Mouse (Mus musculus) urinary bladder, adult 18-20 months (tissue): ENCODE data around the gene Tcirg1.

ENCODE experiments used
- DNase-seq, 2 experiments: peaks; one replicate each; pipeline ENCODE4 v3.0.0; 2022; ENCODE audit warnings: low spot score in 2 of 2, mixed read lengths in 2 of 2

Gene Tcirg1

DNA sequence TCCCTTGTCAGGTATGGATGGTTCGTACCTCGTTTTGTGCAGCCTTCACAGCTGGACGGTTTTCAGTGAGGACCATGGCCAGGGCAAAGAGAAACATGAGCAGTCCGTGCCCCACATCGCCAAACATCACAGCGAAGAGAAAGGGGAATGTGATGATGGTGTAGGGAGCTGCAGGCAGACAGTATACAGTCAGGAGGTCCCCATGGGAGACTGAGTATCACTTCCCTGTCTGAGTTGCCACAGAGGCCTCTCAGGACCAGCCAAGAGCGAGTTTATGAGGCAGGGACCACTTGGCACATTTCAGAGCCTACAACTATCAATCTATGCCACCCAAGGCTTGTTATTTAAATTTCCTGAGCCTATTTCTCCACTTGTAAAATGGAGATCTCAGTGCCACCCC lies 8.0 kb downstream of the Tcirg1 start:
- DNase-seq = no peak

DNA sequence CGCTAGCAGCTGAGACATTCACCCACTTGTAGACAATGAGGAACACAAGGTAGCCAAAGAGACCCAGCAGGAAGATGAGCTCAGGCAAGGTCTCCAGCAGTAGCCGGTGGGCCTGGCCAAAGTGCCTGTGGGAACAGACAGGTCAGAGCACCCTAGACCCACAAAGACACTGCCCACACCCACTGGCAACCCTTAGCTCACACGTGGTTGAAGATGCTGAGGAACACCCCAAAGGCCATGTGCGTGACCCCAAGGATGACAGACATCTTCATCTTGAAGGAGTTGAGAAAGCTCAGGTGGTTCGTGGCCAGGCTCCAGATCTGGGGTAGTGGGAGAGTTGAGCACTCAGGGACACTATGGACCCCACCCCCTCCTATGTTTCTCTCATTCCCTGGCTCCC lies 9.4 kb downstream of the Tcirg1 start:
- no peak for DNase-seq

DNA sequence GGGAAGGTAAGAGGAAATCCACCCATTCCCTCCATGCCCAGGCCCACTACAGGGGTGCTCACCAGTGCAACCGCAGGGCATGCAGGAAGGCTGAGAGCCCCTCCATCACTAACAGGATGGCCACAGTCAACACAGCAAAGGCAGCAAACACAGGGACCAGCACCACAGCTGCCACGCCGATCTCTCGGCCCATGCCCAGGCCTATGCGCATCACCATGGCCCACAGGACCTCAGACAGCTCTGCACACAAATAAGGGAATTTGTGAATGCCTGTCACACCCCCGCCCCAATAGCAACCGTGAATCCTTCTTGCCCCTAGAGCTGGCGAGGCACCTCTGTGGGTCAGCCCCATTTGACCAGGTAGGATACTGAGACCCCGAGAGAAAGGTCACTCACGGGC lies 10.7 kb downstream of the Tcirg1 start:
- DNase-seq = no peak

DNA sequence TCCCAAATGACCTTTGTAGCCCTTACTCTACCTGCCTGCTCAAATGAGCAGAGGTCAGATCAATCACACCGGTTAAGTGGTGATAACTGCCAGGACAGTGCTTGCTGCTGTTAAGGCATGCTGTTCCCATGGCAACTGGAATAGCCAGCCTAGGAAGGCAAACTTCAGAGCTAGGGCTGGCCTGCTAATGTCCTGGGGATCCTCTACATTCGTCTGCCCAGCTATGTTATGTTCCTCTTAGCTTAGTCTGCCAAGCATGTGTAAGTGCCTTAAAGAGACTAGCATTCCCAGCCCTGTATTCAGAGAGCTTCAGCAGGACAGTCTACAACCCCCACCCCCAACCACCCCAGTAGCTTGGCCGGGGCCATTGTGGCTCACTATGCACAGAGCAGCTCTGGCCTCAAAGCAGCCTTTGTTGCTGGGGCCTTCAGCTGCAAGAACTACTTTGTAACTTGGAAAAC lies 11.7 kb downstream of the Tcirg1 start:
- DNase-seq = no peak

DNA sequence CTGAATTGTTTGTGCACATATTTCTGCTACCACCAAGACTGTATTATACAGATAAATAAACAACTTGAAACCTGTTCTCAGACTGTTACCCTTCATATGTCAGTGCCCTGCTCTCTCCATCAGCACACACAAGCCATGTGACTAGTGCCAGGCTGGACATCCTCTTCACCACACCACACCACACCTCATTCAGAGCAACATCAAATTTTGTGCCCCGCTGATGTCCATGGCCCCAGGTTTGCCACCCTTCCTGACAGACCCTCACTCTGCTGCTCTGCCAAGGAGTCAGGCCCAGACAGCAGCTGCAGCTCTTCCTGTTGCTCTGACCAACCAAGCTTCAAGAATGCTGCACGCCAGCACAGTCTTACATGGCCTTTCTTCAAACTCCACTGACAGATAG lies 12.6 kb downstream of the Tcirg1 start:
- DNase-seq = no peak

DNA sequence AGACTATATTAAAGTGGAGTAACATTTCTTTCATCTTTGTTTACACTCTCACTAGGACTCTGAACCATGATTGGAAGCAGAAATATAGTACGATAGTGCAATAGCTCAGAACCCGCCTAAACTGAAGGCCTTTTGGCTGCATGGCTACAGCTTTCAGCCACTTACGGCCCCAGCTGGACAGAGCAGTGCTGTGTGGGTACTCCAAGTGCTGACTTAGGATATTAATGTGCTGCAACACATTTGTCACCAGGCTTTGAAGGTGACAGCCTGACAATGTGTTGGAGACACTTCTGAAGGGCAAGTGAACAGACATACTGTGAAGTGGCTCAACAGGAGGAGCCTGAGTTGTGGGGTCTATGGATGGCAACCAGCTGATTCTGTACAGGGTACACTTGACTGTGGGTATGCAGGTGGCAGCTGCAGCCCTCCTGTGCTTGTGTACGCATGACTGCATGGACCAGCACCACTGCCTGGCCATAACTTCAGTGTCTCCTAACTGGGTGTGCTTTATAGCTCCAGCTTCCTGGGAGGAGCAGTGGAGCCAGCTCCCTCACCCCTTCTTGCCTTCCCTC lies 13.3 kb downstream of the Tcirg1 start:
- no peak for DNase-seq

DNA sequence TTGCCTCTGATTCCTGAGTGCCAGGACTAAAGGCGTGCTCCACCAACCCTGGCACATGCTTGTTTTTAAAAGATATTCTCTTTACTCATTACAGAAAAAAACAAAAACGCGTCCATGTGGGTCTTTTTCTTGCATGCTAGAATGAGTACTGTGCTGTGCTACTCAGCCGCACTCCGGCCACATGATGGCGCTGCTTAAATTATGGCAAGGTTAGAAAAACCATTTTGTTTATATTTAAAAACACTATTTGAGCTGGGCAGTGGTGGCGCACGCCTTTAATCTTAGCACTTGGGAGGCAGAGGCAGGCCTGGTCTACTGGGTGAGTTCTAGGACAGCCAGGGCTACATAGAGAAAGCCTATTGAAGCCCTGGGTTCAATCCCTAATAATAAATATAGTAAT lies 16.8 kb downstream of the Tcirg1 start:
- DNase-seq = no peak

DNA sequence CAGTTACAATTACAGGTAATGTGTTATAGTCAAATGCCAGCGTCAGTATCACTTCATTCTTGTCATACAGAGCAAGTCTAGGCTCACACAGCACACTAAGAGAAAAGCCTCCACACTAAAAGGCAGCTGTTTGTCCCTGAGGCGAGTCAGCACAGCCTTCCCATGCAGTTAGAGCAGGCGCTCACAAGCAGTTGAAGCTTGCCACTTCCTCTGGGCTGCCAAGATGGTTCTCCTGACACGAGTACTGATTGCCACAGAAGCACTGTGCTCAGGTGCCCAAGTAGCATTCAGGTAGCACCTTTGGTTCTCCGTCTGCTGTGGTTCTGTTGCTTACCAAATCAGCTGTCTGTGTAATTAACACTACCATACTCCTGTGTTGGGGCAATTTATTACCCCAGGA lies 17.8 kb downstream of the Tcirg1 start:
- no peak for DNase-seq

DNA sequence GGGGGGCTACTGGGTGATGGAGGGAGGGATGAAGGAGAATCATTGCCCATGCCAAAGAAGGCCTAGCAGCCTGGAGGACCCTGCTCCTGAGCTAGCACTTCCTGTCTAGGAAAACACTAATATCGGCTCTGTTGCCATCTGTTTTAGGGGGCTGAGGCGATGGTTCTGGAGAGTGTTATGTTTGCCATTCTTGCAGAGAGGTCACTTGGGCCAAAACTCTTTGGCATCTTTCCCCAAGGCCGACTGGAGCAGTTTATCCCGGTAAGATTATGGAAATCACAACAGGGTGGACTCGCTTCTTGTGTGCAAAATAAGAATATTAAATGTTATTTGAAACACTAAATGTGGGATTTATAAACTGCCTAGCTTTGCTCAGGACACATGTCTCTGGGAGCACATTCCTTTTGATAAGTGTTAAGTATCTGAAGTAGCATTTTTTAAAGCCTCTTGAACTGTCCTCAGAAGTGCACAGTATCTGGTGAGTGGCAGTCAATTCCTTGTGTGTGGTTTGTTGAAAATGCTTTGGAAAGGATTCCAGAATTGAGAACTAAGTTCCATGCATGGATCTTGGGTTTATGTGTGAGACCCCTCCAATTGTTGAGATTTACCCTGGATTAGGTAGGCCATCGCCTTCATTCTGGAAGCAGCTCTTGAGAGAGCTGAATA lies 22.5 kb downstream of the Tcirg1 start:
- no peak for DNase-seq

DNA sequence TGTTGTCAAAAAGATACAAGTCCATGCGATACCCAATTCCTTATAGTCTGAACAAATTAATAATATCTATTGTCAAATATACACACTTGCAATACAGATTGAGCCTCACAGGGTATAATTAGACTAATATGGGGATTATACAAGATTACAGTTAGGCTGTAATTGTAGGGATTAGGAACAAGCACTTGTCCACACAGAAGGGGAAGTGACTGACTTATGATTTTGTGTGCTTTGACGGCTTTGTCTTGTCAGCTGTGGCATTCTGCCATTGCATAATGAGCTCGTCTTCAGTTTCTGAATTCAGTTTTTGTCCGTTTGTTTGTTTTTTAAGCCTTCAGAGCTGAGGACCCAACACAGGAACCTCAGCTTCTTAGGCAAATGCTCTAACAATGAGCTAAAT lies 24.7 kb downstream of the Tcirg1 start:
- no peak for DNase-seq

DNA sequence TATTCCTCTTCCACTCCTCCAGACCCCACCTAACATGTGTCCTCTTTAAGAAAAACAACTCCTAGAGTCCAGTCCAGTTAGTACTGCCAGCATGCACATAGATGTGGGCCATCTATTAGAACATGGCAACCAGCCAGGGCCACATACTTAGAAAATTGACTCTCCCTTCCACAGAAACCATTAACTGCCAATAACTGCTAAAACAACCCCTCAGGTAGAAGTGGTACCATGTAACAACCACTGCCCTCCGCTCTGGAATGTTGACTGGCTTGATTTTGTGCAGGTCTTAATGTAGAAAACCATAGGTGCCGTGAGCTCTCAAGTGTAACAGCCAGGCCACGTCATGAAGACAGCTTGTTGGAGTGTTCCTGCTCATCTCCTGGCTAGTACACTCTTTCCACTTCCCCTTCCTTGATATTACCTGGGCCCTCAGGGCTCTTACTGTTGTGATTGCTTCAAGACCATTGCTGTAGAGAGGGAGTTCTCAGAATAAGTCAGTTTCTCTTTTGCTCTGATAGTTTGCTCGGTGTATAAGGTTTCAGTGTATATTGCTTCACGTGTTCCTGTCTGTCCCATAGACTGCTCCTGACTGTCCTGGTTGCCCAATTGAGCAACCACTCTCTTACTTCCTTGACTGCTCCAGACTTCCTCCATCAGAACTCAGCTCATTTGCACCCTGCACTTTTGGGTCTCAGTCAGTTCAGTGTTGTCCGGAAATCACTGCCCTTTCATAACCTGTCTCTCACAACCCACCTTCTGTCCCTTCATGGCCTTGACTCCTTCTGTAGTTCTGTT lies 26.7 kb downstream of the Tcirg1 start:
- no peak for DNase-seq

DNA sequence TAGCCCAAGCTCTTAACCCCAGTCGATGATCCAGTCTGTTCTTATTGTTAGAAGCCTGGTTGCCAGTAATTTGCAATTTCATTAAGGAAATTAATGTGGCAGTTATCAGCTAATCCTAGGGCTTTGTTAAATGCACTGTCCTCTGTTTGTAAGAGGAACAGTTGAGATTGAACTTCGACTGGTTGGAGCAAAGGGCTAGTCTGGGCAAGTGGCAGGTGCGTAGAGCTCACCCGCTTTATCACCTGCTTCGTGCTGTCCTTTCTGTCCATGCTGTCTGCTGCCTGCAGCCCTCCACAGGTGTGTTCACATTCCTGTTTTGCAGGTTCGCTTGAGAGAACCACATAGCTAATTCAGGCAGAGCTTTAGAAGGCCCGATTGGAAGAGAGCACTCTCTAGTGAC lies 31.9 kb downstream of the Tcirg1 start:
- DNase-seq = peak; percentile 20 to 36

DNA sequence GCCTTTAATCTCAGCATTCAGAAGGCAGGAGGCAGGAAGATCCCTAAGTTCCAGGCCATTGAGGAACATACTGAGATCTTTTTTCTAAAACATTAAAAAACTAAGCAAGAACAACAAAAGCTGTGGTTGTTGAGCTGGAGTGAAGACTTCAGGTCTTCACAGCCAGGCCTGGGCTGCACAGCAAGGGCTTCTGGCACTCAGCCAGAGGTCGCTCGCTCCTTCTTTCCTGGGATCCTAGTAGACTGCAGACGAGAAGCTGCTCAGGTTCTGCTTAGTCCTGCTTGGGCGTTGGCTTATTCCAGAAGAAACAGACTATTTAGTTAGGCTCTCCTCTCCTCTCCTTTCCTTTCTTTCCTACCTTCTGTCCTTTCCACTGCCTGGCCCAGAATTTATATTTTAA lies 34.6 kb downstream of the Tcirg1 start:
- DNase-seq = no peak

DNA sequence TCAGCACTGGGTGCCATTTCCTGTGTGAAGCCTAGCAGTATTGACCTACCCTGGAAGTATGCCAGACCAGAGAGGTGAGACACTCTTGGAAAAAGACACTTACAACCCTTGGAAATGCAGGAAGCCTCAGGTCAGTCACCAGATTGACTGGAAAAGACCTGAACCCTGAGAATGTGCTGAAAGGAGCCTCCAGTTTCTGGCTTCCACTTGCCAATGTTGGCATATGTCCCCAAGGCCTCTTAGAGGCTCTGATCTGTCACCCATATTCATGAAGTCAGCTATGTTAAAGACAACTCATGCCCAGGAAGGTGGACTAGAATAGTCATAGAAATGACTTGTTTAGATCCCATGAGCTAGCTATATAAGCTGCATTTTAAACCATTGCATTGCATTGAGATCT lies 35.5 kb downstream of the Tcirg1 start:
- no peak for DNase-seq

DNA sequence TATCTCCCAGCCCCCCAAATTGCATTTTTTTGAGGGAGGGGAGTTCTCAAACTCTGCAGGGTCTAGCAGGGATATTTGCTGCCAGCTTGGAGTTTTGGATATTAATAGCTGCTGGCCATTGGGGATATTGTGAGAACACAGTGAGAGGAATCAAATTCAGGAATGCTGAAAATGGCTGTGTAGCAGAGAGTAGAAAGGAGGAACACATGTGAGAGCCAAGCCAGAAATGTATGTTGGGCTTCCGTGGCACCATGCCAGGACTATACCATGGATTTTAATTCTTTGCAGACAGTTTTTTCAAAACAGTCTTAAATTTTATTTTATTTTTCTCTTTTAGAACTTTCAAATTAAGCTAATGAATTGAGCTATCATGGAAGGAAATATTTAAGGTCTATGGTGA lies 38.6 kb downstream of the Tcirg1 start:
- DNase-seq = no peak

DNA sequence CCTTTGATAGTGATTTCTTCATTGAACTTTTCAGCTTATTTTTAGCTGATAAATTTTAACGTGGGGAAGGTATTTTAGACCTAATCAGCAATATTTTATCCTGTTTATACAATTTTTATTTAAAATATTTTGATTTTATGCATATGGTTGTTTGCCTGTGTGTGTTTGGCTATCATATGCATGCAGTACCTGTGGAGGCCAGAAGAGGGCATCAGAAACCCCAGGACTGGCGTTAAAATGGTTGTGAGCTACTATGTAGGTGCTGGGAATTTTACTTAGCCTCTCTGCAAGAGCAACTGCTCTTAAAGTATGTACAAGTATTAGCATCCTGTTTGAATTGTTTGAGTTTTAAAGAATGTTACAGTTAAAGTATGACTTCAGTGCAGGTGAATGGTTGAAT lies 42.0 kb downstream of the Tcirg1 start:
- DNase-seq = no peak

DNA sequence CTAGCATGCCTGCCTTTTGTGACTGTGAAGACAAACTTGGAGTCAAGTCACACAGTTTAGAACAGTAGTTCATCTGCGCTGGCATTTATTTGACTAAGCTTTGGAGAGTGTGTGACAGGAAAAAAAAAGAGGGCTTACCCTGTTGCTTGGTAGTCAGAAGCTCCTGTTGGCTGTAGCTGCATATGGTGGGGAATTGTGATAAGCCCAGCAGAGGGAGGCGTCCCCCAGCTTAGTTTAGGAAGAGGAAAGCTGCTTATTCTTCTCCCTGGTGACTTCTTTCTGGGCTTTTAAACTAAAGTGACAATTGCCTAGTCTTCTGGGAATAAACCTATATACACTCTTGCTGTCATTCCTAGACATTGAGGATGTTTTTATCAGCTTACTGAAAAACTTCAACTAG lies 44.2 kb downstream of the Tcirg1 start:
- DNase-seq = no peak

DNA sequence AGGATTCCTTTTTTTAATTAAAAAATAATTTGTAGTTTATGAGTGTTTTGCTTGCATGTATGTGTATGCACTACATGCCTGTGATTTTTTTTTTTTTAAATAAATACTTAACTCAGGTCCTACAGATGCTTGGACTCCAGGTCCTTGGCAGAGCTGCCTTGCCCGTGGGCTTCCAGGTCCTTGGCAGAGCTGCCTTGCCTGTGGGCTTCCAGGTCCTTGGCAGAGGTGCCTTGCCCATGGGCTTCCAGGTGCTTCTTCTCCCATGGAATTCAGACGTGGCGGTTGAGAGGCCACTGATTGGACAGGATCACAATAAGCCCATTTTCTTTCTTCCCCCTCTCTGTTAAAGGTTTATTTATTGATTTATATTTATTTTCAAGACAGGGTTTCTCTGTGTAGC lies 49.7 kb downstream of the Tcirg1 start:
- no peak for DNase-seq

DNA sequence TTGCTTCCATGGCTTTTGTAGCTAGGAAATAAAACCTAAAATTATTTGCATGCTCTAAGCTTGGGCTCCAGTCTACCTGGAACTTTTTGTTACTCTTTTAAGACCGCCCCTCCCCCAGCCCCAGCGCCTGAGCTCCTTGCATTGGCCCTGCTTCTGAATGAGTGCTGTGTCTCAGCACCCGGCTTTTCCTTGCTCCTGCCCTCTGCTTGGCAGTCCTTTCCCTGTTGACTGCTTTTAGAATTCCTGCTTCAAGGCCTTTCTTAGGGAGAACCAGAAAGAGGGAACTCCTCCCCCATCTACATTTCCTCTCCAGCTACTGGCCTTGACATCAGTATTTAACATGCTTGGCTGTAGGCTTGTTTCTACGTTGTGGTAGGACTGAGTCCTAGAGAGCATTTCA lies 51.3 kb downstream of the Tcirg1 start:
- DNase-seq = no peak

DNA sequence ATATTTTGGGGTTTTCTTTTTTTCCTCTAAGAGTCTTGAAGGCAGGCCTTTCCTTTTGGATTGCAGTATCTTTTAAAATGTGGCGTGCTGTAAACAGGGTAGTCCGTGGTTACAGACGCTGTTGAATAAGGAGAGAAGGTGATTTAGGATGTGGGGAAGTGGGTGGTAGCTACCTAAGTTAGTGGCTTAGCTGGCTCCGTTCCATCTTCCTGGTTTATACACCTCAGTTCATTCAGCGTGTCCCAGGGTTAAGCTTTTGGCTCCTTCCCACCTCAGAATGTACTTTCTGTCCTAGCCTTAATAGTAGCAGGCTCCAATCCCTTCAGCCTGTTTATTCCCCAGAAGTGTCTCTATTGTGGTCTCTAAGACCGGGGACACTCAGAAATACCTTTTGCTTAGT lies 51.8 kb downstream of the Tcirg1 start:
- no peak for DNase-seq

DNA sequence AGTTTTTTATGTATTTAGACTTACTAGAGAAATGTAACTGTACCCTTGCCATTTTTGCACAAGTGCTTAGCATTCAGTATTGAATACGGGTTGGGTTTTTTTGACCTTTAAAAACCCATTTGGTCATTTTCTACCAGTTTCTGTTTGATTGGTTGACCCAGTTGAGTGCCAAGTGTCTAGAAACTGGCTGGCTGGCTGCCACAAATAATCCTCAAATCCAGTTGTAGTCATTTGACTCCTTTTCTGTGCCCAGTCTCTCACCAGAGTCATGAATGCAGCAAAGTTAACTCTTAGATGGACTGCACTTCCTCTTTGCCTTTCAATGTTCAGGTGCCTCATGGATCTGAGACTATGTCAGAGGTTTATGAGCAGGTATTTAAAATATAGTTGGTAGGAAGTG lies 53.0 kb downstream of the Tcirg1 start:
- DNase-seq = no peak

DNA sequence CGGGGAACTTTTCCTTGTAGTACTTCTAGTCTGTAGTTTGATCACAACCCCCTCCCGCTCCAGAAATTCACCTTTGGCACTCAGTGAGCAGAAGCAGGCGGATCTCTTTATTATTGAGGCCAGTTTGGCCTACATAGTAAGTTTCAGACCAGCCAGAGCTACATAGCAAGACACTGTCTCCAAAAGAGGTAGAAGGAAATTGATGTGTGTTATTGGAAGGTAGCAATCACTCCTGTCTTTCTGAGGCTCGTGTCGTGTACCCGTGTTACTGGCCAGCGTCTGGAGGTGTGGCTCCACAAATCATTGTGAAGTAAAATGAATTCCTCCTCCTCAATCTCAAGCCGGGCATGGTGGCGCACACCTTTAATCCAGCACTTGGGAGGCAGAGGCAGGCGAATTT lies 53.8 kb downstream of the Tcirg1 start:
- no peak for DNase-seq

DNA sequence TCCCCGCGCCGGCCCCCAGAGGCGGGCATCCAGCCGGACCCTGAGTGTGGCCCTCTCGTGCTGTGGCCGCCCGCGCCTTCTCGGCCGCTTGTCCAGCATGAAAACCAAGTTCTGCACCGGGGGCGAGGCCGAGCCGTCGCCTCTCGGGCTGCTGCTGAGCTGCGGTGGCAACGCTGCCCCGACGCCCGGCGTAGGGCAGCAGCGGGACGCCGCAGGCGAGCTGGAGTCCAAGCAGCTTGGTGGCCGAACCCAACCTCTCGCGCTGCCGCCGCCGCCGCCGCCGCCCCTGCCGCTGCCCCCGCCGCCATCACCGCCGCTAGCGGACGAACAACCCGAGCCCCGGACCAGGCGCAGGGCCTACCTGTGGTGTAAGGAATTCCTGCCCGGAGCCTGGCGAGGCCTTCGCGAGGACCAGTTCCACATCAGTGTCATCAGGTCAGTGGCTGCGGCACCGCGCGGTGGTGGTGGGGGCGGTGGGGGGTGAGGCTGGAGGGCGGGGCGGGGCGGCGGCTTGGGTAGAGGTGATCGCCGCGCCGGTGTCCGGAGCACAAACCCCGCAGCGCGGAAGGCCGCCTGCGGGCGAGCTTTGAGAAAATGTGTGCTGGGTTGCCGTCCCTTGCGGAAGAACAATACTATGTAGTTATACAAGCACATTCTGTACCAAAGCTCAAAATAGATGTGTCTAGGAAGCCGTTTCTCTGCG lies 54.8 kb downstream of the Tcirg1 start:
- peak; percentile 24 to 63 for DNase-seq
